Mouse (Mus musculus): ENCODE measurements around the gene Gm10518. TPM values are rescaled to one million over a fixed set of nuclear protein-coding genes. Genes with fewer than 3 reads are reported as not detected.
"Not testable (repeated sequence)": the region's sequence is repeated elsewhere in the genome, so short reads cannot be mapped to it uniquely, and the experiment has no call there.

The Gm10518 gene
- total and polyA plus RNA-seq, 3 experiments = 0.55 TPM; not detected in 2

- TF ChIP-seq TAL1 (conservative IDR thresholded peaks at IDR 0.05; ENCODE audit: low read depth, low read length) (no peak), GATA2 (IDR thresholded peaks at IDR 0.05; ENCODE audit: borderline replicate concordance, low read depth, low read length) (no peak), POLR2AphosphoS5 (IDR thresholded peaks at IDR 0.05; ENCODE audit: insufficient replicate concordance, low read depth, low read length) (no peak), CTCF (IDR thresholded peaks at IDR 0.05; ENCODE audit: low read depth, low read length) (no peak), GATA1 (IDR thresholded peaks at IDR 0.05; ENCODE audit: borderline replicate concordance, low read length) (no peak)
- Histone ChIP-seq H3K27me3 (ENCODE audit: insufficient read depth, low read length) (no peaks in the 10 kb centered on the region), H3K36me3 (replicated peaks) (no peaks in the 10 kb centered on the region), H3K4me1 (ENCODE audit: insufficient read depth, low read depth, low read length) (peaks cover 53% of the 10 kb centered on the region), H3K4me3 (ENCODE audit: low read depth, low read length) (no peak overlapping the region), H3K9me3 (replicated peaks) (no peaks in the 10 kb centered on the region)
- ATAC-seq (ENCODE audit: extremely low read depth, insufficient number of reproducible peaks, low FRiP score, poor library complexity, severe bottlenecking) = no peak
- DNase-seq (ENCODE audit: low spot score) = no peak
Observed at GRCm38 (mm10) chr1:179807468-179807867, 4.3 kb downstream of the Gm10518 start.

GRCm38 (mm10) chr1:179808300-179808699 is 5.1 kb downstream of the Gm10518 start:
- Histone ChIP-seq H3K36me3 (replicated peaks) (no peaks in the 10 kb centered on the region), H3K4me3 (ENCODE audit: low read depth, low read length) (no peak overlapping the region), H3K27me3 (ENCODE audit: insufficient read depth, low read length) (no peaks in the 10 kb centered on the region), H3K9me3 (replicated peaks) (no peaks in the 10 kb centered on the region), H3K4me1 (ENCODE audit: insufficient read depth, low read depth, low read length) (peaks cover 61% of the 10 kb centered on the region)
- ATAC-seq (ENCODE audit: extremely low read depth, insufficient number of reproducible peaks, low FRiP score, poor library complexity, severe bottlenecking) (no peak), DNase-seq (ENCODE audit: low spot score) (no peak)
- no peak for TF ChIP-seq CTCF (IDR thresholded peaks at IDR 0.05; ENCODE audit: low read depth, low read length)
- 0 out of 2 replicates have a peak, but pooled peaks have one; percentile 17 for TF ChIP-seq TAL1 (conservative IDR thresholded peaks at IDR 0.05; ENCODE audit: low read depth, low read length)

DNA sequence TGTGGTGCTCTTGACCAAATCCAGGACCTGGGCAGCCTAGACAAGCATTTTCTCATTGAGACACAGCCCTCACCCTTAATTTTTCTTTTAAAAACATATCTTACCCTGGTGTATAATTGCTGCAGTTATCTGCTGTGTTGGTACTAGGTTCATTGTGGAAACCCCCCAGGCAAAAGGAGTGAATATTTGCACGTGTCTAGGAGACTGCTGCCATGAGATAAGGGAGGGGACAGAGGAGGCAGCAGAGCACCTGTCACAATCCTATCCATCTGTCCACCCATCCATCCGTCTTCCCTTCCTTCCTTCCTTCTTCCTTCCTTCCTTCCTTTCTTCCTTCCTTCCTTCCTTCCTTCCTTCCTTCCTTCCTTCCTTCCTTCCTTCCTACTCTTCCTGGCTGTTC is 10.2 kb downstream of the Gm10518 start:
- Histone ChIP-seq H3K4me3 (ENCODE audit: low read depth, low read length) (no peak overlapping the region), H3K36me3 (replicated peaks) (no peaks in the 10 kb centered on the region), H3K9me3 (replicated peaks) (no peaks in the 10 kb centered on the region), H3K27me3 (ENCODE audit: insufficient read depth, low read length) (0 out of 2 replicates have a peak, but pooled peaks cover 4% of the 10 kb centered on the region), H3K4me1 (ENCODE audit: insufficient read depth, low read depth, low read length) (peaks cover 51% of the 10 kb centered on the region)
- ATAC-seq (ENCODE audit: extremely low read depth, insufficient number of reproducible peaks, low FRiP score, poor library complexity, severe bottlenecking) (no peak), DNase-seq (ENCODE audit: low spot score) (no peak)
- TF ChIP-seq TAL1 (conservative IDR thresholded peaks at IDR 0.05; ENCODE audit: low read depth, low read length) (peak; percentile 42), GATA1 (IDR thresholded peaks at IDR 0.05; ENCODE audit: borderline replicate concordance, low read length) (no peak), POLR2AphosphoS5 (IDR thresholded peaks at IDR 0.05; ENCODE audit: insufficient replicate concordance, low read depth, low read length) (no peak), CTCF (IDR thresholded peaks at IDR 0.05; ENCODE audit: low read depth, low read length) (no peak)

DNA sequence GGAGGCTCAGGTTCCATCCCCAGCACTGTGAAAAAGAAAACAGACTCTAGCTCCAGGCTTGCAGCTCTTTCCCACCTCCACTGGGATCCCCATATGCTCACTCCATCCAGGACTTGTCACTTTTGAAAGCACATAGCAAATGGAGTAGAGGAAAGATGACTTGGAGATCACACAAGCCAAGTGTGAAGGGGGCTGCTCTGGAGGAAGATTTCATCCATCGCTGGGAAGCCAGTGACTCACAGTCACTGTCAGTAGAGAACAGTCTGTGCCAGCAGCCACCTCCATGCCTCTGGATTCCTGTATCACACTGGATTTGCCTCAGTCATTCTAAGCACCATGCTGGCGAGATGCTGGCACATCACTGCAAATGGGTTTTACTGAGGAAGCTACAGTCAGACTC is 11.4 kb downstream of the Gm10518 start:
- H3K27me3 ChIP-seq (ENCODE audit: insufficient read depth, low read length) = 0 out of 2 replicates have a peak, but pooled peaks cover 4% of the 10 kb centered on the region
- H3K9me3 ChIP-seq (replicated peaks) = no peaks in the 10 kb centered on the region
- no peaks in the 10 kb centered on the region for H3K36me3 ChIP-seq (replicated peaks)
- H3K4me1 ChIP-seq (ENCODE audit: insufficient read depth, low read depth, low read length) = peaks cover 49% of the 10 kb centered on the region
- no peak for TF ChIP-seq GATA2 (IDR thresholded peaks at IDR 0.05; ENCODE audit: borderline replicate concordance, low read depth, low read length)
- TF ChIP-seq POLR2AphosphoS5 (IDR thresholded peaks at IDR 0.05; ENCODE audit: insufficient replicate concordance, low read depth, low read length) = no peak
- no peak for TF ChIP-seq TAL1 (conservative IDR thresholded peaks at IDR 0.05; ENCODE audit: low read depth, low read length)
- TF ChIP-seq GATA1 (IDR thresholded peaks at IDR 0.05; ENCODE audit: borderline replicate concordance, low read length) = no peak
- no peak for TF ChIP-seq CTCF (IDR thresholded peaks at IDR 0.05; ENCODE audit: low read depth, low read length)
- ATAC-seq (ENCODE audit: extremely low read depth, insufficient number of reproducible peaks, low FRiP score, poor library complexity, severe bottlenecking) (no peak), DNase-seq (ENCODE audit: low spot score) (no peak)
- H3K4me3 ChIP-seq (ENCODE audit: low read depth, low read length) = no peak overlapping the region

DNA sequence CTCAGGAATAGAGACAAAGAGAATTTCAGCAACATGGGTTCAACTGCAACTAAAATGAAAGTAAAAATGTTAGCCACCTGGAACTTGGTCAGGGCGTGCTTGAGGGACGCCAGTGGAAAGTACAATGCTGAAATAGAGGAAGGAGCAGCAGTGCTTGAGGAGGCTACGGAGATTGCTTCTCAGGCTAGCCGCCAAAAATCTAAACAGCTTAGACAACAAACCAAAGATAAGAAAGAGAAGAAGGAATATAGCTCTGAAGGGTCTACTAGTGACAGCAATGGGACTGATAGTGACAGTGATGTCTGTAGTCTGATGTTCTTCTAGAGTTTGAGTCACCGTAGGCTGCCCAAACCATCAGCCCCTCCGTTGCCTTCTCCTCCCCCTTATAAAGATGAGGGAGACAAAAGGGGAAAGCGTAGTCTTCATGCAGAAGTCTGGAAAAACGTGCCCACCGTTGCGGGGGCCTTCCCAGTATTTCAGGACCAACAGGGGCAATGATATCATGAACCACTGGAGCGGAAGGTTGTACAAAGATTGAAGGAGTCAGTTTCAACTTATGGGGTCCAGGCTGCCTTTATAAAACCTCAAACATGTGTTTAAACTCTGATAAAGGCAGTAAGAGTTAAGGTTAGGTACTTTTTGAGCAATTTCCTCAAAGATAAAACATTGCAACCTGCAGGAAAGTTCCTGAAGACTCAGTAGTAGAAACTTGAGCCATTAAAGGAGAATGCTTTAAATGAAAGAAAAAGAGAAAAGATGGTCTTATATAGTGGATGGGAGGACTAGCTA is 15.5 kb downstream of the Gm10518 start:
- DNase-seq (ENCODE audit: low spot score); H3K36me3 ChIP-seq (replicated peaks); H3K9me3 ChIP-seq (replicated peaks); H3K27me3 ChIP-seq (ENCODE audit: insufficient read depth, low read length); ATAC-seq (ENCODE audit: extremely low read depth, insufficient number of reproducible peaks, low FRiP score, poor library complexity, severe bottlenecking): not testable (repeated sequence)
- Histone ChIP-seq H3K4me3 (ENCODE audit: low read depth, low read length) (peak overlapping the region; percentile 14; the same call in 1 of the 2 replicates), H3K4me1 (ENCODE audit: insufficient read depth, low read depth, low read length) (peaks cover 45% of the 10 kb centered on the region)
- TF ChIP-seq TAL1 (conservative IDR thresholded peaks at IDR 0.05; ENCODE audit: low read depth, low read length) = peak; percentile 49

GRCm38 (mm10) chr1:179824549-179824948 is 21.4 kb downstream of the Gm10518 start:
- H3K27me3 ChIP-seq (ENCODE audit: insufficient read depth, low read length) = peaks cover 14% of the 10 kb centered on the region
- H3K36me3 ChIP-seq (replicated peaks) = no peaks in the 10 kb centered on the region
- H3K9me3 ChIP-seq (replicated peaks) = peaks cover 14% of the 10 kb centered on the region
- H3K4me1 ChIP-seq (ENCODE audit: insufficient read depth, low read depth, low read length) = peaks cover 31% of the 10 kb centered on the region
- H3K4me3 ChIP-seq (ENCODE audit: low read depth, low read length) = no peak overlapping the region
- ATAC-seq (ENCODE audit: extremely low read depth, insufficient number of reproducible peaks, low FRiP score, poor library complexity, severe bottlenecking) (no peak), DNase-seq (ENCODE audit: low spot score) (no peak)
- TF ChIP-seq POLR2AphosphoS5 (IDR thresholded peaks at IDR 0.05; ENCODE audit: insufficient replicate concordance, low read depth, low read length) (no peak), TAL1 (conservative IDR thresholded peaks at IDR 0.05; ENCODE audit: low read depth, low read length) (no peak), GATA2 (IDR thresholded peaks at IDR 0.05; ENCODE audit: borderline replicate concordance, low read depth, low read length) (no peak), GATA1 (IDR thresholded peaks at IDR 0.05; ENCODE audit: borderline replicate concordance, low read length) (no peak), CTCF (IDR thresholded peaks at IDR 0.05; ENCODE audit: low read depth, low read length) (no peak)

All from G1E (cell line).